Mouse (Mus musculus) heart, embryonic 14.5 days (tissue): ENCODE data around the gene Fam114a2. TPM values are rescaled to one million over a fixed set of nuclear protein-coding genes. Genes with fewer than 3 reads are reported as not detected.
A peak's percentile ranks its signal among the peaks of the same experiment; 100 is the strongest.

Experiments used
- ATAC-seq: fragments of 200-750 bp; cut with Nextera tagmentation; 2 replicates; pipeline ENCODE4 v1.8.0; 2017; ENCODE audit warnings: low read depth, moderate TSS enrichment; ENCODE audit not compliant: insufficient number of reproducible peaks, insufficient read depth, low FRiP score
- H3K27ac ChIP-seq, 2 experiments: fragments of 200-500 bp in 1 of 2; fragments of 300-500 bp in 1 of 2; sonication (generic) in 1 of 2; replicated peaks in 1 of 2; 2 replicates each; pipeline ENCODE4 v1.5.1; 2012 to 2014; ENCODE audit warnings: low read depth in 2 of 2, low read length in 2 of 2, control low read depth in 1 of 2, mild to moderate bottlenecking in 1 of 2, mixed read lengths in 1 of 2; ENCODE audit not compliant: control insufficient read depth in 1 of 2, insufficient read depth in 1 of 2
- H3K27me3 ChIP-seq: fragments of 300-500 bp; sonication (generic); 2 replicates; pipeline ENCODE4 v1.6.1; 2014; ENCODE audit warnings: mild to moderate bottlenecking, low read length, control low read depth; ENCODE audit not compliant: control insufficient read depth, insufficient read depth
- H3K36me3 ChIP-seq: fragments of 300-500 bp; sonication (generic); 2 replicates; pipeline ENCODE4 v1.6.1; 2014; ENCODE audit warnings: mild to moderate bottlenecking, control low read depth, low read length, mixed read lengths; ENCODE audit not compliant: control insufficient read depth, insufficient read depth
- H3K4me1 ChIP-seq, 2 experiments: fragments of 200-500 bp in 1 of 2; fragments of 300-500 bp in 1 of 2; sonication (generic) in 1 of 2; 2 replicates each; pipeline ENCODE4 v1.6.1; 2012 to 2014; ENCODE audit warnings: low read length in 2 of 2, control low read depth in 1 of 2, mixed read lengths in 1 of 2; ENCODE audit not compliant: control insufficient read depth in 2 of 2, insufficient read depth in 2 of 2
- H3K4me2 ChIP-seq: fragments of 300-500 bp; sonication (generic); 2 replicates; pipeline ENCODE4 v1.6.1; 2014; ENCODE audit warnings: mild to moderate bottlenecking, low read length
- H3K4me3 ChIP-seq, 2 experiments: fragments of 200-500 bp in 1 of 2; fragments of 300-500 bp in 1 of 2; sonication (generic) in 1 of 2; 2 replicates each; pipeline ENCODE4 v1.5.1; 2012 to 2014; ENCODE audit warnings: low read length in 2 of 2, mild to moderate bottlenecking in 2 of 2, control low read depth in 1 of 2, low read depth in 1 of 2, moderate library complexity in 1 of 2; ENCODE audit not compliant: control insufficient read depth in 1 of 2, insufficient read depth in 1 of 2
- H3K9ac ChIP-seq: fragments of 300-500 bp; sonication (generic); 2 replicates; pipeline ENCODE4 v1.6.1; 2014; ENCODE audit warnings: mild to moderate bottlenecking, low read length
- H3K9me3 ChIP-seq: fragments of 300-500 bp; sonication (generic); 2 replicates; pipeline ENCODE4 v1.6.1; 2016; ENCODE audit warnings: low read length, control low read depth; ENCODE audit not compliant: control insufficient read depth
- WGBS: fragments of 180-500 bp; shearing (Covaris S2); extraction: QIAGEN DNeasy Blood & Tissue Kit; methylation state at CpG from one replicate; pipeline ENCODE4 v1.1.7; 2014; 5-methylcytosine and 5-hydroxymethylcytosine counted together
- polyA plus RNA-seq: library from polyadenylated mRNA; unstranded; fragments of >200 nt; fragmentation: Nextera tagmentation; extraction: Ambion mirVana; gene quantifications from 2 replicates; pipeline ENCODE4 v1.2.1, GENCODE M21; 2014

The Fam114a2 gene
- polyA plus RNA-seq, 1 experiment from 2014 or later: 47.0 TPM

DNA sequence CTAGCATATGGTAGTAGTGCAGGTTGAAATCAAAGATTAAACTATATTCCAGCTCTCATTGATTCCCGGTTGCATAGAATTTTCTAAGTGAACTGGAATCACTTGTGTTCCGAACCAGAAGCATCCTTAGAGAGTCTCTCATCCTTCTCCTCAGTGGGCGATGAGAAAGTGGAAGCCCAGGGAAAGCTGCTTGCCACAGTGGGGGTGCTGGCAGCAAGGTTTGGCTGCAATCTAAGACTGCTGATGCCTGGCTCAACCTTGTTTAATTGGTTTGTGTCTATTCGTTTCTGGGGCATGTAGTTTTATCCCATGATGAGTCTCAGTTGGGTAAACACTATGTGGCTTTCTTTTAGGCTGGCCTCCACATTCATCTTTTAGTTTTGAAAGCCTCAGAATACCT is 9.1 kb upstream of the Fam114a2 start:
- WGBS: 77% methylated on average over 4 of the region's 4 CpGs
- no peak overlapping the region for H3K4me2 ChIP-seq
- no peak for ATAC-seq
- peaks cover 2 to 6% of the 10 kb centered on the region in 2 experiments; a peak in 3 of 4 replicates for H3K4me1 ChIP-seq
- no peak overlapping the region for H3K4me3 ChIP-seq
- no peak overlapping the region for H3K9ac ChIP-seq
- no peaks in the 10 kb centered on the region for H3K27me3 ChIP-seq
- H3K9me3 ChIP-seq: no peaks in the 10 kb centered on the region
- no peak overlapping the region for H3K27ac ChIP-seq
- H3K36me3 ChIP-seq: peaks cover 51% of the 10 kb centered on the region

DNA sequence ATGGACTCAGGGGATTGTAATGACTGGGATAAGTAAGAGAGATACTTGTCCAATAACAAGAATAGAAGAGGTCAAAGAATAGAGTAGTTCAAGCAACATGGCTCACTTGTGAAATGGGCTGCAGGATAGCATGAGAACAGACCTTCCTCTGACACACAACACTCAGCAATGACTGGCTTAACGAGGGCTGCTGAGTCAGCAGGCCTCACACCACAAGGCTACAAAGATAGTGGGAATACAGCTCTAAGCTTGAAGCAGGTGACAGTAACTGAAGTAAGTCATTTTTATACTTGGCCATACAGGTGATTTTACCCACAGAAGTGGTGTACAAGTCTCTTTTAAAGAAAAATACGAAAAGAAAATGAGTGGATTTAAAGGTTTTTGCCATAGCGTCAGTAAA is 7.5 kb upstream of the Fam114a2 start:
- no peak overlapping the region for H3K4me3 ChIP-seq
- H3K27ac ChIP-seq: no peak overlapping the region
- 74% methylated on average over 3 of the region's 3 CpGs for WGBS
- H3K27me3 ChIP-seq: no peaks in the 10 kb centered on the region
- H3K4me2 ChIP-seq: no peak overlapping the region
- no peaks in the 10 kb centered on the region for H3K9me3 ChIP-seq
- H3K36me3 ChIP-seq: peaks cover 49% of the 10 kb centered on the region
- no peak overlapping the region for H3K9ac ChIP-seq
- H3K4me1 ChIP-seq: peaks cover 2 to 6% of the 10 kb centered on the region in 2 experiments; a peak in 3 of 4 replicates
- no peak for ATAC-seq

DNA sequence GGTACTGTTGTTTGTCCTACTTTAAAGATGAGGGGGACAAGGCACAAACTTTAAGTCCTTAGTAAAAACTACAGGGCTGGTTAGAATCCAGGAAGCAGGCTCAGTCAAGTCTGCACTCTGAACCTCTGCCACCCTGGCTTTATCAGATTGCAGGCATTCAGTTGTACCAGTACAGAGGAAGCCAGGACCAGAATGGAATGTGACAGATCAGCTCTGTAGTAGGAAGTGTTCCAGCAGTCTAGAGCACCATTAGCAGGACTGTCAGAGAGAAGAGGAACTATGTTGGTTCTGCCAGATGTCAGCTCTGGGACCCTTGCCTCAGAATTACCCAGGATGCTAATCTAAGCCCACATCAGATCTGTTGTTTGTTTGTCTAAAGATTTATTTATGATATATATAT is 6.2 kb upstream of the Fam114a2 start:
- ATAC-seq: no peak
- Histone ChIP-seq H3K4me3 (no peak overlapping the region), H3K9ac (no peak overlapping the region), H3K4me1 (peaks cover 2 to 6% of the 10 kb centered on the region in 2 experiments; a peak in 3 of 4 replicates), H3K4me2 (no peak overlapping the region), H3K9me3 (no peaks in the 10 kb centered on the region), H3K36me3 (peaks cover 38% of the 10 kb centered on the region), H3K27me3 (no peaks in the 10 kb centered on the region), H3K27ac (no peak overlapping the region)

DNA sequence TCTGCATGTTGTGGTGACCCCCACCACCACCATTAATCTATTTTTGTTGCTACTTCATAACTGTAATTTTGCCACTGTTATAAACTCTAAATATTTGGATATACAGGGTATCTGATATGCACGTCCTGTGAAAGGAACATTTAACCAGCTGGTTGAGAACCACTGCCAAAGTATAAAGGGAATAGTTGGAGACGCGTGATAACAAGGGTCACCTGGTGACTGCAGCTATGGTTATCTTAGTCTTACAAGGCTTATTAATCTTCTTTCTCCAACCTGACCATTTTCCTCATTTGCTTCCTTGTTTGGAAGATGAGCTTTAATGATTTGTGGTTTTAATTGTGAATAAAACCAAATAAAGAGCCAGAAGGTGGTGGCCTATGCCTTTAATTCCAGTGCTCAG is 5.0 kb upstream of the Fam114a2 start:
- Histone ChIP-seq H3K9me3 (no peaks in the 10 kb centered on the region), H3K4me3 (no peak overlapping the region), H3K27ac (no peak overlapping the region), H3K4me2 (no peak overlapping the region), H3K27me3 (no peaks in the 10 kb centered on the region), H3K4me1 (peaks cover 2 to 6% of the 10 kb centered on the region in 2 experiments; a peak in 3 of 4 replicates), H3K36me3 (peaks cover 27% of the 10 kb centered on the region), H3K9ac (no peak overlapping the region)
- WGBS: 87% methylated on average over 3 of the region's 3 CpGs
- ATAC-seq: no peak

- 79% methylated on average over 7 of the region's 7 CpGs for WGBS
- Histone ChIP-seq H3K4me3 (no peak overlapping the region), H3K9me3 (no peaks in the 10 kb centered on the region), H3K9ac (no peak overlapping the region), H3K4me1 (peaks cover 2 to 12% of the 10 kb centered on the region in 2 experiments), H3K27me3 (no peaks in the 10 kb centered on the region), H3K4me2 (no peak overlapping the region), H3K36me3 (peaks cover 19% of the 10 kb centered on the region), H3K27ac (0 out of 4 replicates have a peak overlapping the region, but pooled peaks have one; percentile 2 to 19)
- ATAC-seq: no peak
Observed at GRCm38 (mm10) chr11:57522046-57522445, 3.6 kb upstream of the Fam114a2 start.

DNA sequence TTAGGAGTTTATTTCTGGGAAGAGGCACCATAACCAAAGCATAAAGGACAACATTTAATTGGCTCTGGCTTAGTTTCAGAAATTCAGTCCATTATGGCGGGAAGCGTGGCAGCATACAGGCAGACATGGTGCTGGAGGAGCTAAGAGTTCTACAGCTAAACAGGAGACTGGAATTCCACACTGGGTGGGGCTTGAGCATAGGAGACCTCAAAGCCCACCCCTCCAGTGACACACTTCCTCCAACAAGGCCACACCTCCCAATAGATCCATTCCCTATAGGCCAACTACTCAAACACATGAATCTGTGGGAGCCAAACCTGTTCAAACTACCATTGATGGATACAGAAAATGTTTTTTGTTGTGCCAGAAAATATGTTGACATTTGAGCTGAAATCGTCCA is 2.8 kb upstream of the Fam114a2 start:
- H3K4me1 ChIP-seq: peaks cover 3 to 15% of the 10 kb centered on the region in 2 experiments
- H3K4me2 ChIP-seq: no peak overlapping the region
- no peak for ATAC-seq
- no peaks in the 10 kb centered on the region for H3K27me3 ChIP-seq
- H3K9ac ChIP-seq: no peak overlapping the region
- 98% methylated on average over 3 of the region's 3 CpGs for WGBS
- peaks cover 19% of the 10 kb centered on the region for H3K36me3 ChIP-seq
- H3K9me3 ChIP-seq: no peaks in the 10 kb centered on the region
- no peak overlapping the region for H3K4me3 ChIP-seq
- H3K27ac ChIP-seq: no peak overlapping the region

- H3K4me1 ChIP-seq: peaks cover 2 to 10% of the 10 kb centered on the region in 2 experiments; a peak in 3 of 4 replicates
- H3K36me3 ChIP-seq: peaks cover 19% of the 10 kb centered on the region
- peak overlapping the region; percentile 94 to 100; a peak in 3 of 4 replicates for H3K4me3 ChIP-seq
- 81% methylated on average over 5 of the region's 5 CpGs for WGBS
- peak overlapping the region; percentile 89 for H3K9ac ChIP-seq
- no peak for ATAC-seq
- no peaks in the 10 kb centered on the region for H3K9me3 ChIP-seq
- peak overlapping the region; percentile 71 for H3K4me2 ChIP-seq
- no peaks in the 10 kb centered on the region for H3K27me3 ChIP-seq
- no peak overlapping the region for H3K27ac ChIP-seq
Observed at GRCm38 (mm10) chr11:57519304-57519703, 887 bp upstream of the Fam114a2 start.

- H3K4me1 ChIP-seq: peaks cover 2 to 9% of the 10 kb centered on the region in 2 experiments; a peak in 2 of 4 replicates
- 1% methylated on average over 15 of the region's 16 CpGs for WGBS
- peaks cover 23% of the 10 kb centered on the region for H3K36me3 ChIP-seq
- ATAC-seq: no peak
- no peaks in the 10 kb centered on the region for H3K9me3 ChIP-seq
- H3K4me3 ChIP-seq: peak overlapping the region; percentile 94 to 100
- no peaks in the 10 kb centered on the region for H3K27me3 ChIP-seq
- H3K4me2 ChIP-seq: peak overlapping the region; percentile 71
- peak overlapping the region; percentile 89 for H3K9ac ChIP-seq
- peak overlapping the region; percentile 60 to 80 for H3K27ac ChIP-seq
Observed at GRCm38 (mm10) chr11:57518751-57519148, 333 bp upstream of the Fam114a2 start.
